Mouse (Mus musculus) brain, embryonic 14.5 days (tissue): ENCODE measurements at regions not wholly inside any gene's neighbourhood (a gene's known extent, or its start where the extent isn't known, plus 50 kb on each side); places are given as distances from the start of the nearest gene placed in this dataset.

Source experiments
- CTCF ChIP-seq: fragments of 200-500 bp; IDR thresholded peaks from 2 replicates; pipeline ENCODE4 v1.5.1; 2012; ENCODE audit warnings: inconsistent platforms, mild to moderate bottlenecking, moderate library complexity, borderline replicate concordance; ENCODE audit not compliant: insufficient read depth, insufficient read length; ENCODE audit errors: extremely low read depth
- POLR2A ChIP-seq: fragments of 200-500 bp; IDR thresholded peaks from 2 replicates; pipeline ENCODE4 v1.6.1; 2012; ENCODE audit warnings: mild to moderate bottlenecking, inconsistent platforms, borderline replicate concordance; ENCODE audit not compliant: poor library complexity, insufficient read depth, insufficient read length, severe bottlenecking; ENCODE audit errors: extremely low read depth

DNA sequence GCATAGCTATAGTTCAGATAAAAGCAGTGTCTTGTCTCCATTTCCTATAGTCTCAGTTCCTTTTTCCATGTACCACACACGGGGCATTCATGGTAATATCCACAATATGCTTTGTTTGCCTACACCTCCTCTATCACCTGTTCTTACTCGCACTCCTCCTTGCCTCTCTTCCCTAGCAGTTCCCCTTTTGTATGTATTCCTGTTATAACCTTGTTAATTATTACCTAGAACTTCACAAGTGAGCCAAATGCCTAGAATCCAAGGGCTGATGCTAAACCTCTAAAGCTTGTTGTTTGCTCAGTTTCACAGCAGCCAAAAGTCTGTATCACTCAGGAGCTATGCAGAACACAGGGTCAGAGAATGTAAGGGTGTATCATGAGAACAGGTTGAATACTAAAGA is 198.4 kb upstream of the Galnt5 start:
- TF ChIP-seq CTCF = no peak
- no peak for TF ChIP-seq POLR2A
